Mouse (Mus musculus) olfactory bulb, adult 2 months (tissue): ENCODE data around the gene Cpa2. TPM values are rescaled to one million over a fixed set of nuclear protein-coding genes. Genes with fewer than 3 reads are reported as not detected.
A peak's percentile ranks its signal among the peaks of the same experiment; 100 is the strongest.

Experiments used
- H3K27ac ChIP-seq: fragments of 200-500 bp; 2 replicates; pipeline ENCODE4 v1.5.1; 2012; ENCODE audit warnings: low read depth, low read length; ENCODE audit not compliant: insufficient read depth
- H3K4me1 ChIP-seq: fragments of 200-500 bp; 2 replicates; pipeline ENCODE4 v1.6.1; 2012; ENCODE audit warnings: low read length; ENCODE audit not compliant: control insufficient read depth, insufficient read depth
- H3K4me3 ChIP-seq: fragments of 200-500 bp; 2 replicates; pipeline ENCODE4 v1.5.1; 2012; ENCODE audit warnings: mild to moderate bottlenecking, low read depth, low read length, moderate library complexity; ENCODE audit not compliant: insufficient read depth
- CTCF ChIP-seq: fragments of 200-500 bp; IDR thresholded peaks from 2 replicates; pipeline ENCODE4 v1.5.1; 2012; ENCODE audit warnings: low read depth, mild to moderate bottlenecking, low read length, moderate library complexity; ENCODE audit not compliant: insufficient read depth
- POLR2A ChIP-seq: fragments of 200-500 bp; IDR thresholded peaks from 2 replicates; pipeline ENCODE4 v1.6.1; 2012; ENCODE audit warnings: mild to moderate bottlenecking, low read depth, low read length, moderate library complexity; ENCODE audit not compliant: insufficient read depth
- WGBS: fragments of 180-500 bp; shearing (Covaris S2); methylation state at CpG from one replicate; pipeline ENCODE4 v1.1.7; 2018; 5-methylcytosine and 5-hydroxymethylcytosine counted together
- polyA plus RNA-seq: library from polyadenylated mRNA; stranded (reverse); fragments of >200 nt; gene quantifications from 2 replicates; pipeline ENCODE4 v1.2.4, GENCODE M21; 2012; ENCODE audit warnings: low replicate concordance; ENCODE audit not compliant: missing spikeins, insufficient read depth, insufficient read length

Cpa2 gene
- polyA plus RNA-seq, 1 experiment, result not detected

DNA sequence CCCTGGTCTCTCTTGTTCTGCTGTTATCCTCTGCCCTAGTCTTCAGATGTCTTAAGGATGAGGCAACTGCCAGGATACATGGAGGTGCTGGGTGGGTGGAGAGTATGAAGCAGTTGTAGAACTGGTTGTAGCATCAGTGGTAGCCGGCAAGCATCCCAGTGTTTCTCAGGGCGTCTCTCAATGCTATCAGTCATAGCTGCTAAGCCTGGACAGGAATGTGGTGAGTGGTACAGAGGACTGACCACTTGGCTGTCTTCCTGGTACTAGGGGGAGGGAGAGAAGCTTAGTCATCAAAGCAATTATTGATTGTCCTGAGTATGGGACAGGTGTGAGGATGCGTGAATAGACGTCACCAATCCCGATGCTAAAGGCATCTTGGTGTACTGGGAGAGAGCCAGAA lies 28.6 kb downstream of the Cpa2 start:
- peaks cover 9% of the 10 kb centered on the region for H3K4me1 ChIP-seq
- WGBS, result 94% methylated on average over 5 of the region's 5 CpGs
- no peak overlapping the region for H3K4me3 ChIP-seq
- no peak overlapping the region for H3K27ac ChIP-seq
- no peak for TF ChIP-seq CTCF
- no peak for TF ChIP-seq POLR2A

DNA sequence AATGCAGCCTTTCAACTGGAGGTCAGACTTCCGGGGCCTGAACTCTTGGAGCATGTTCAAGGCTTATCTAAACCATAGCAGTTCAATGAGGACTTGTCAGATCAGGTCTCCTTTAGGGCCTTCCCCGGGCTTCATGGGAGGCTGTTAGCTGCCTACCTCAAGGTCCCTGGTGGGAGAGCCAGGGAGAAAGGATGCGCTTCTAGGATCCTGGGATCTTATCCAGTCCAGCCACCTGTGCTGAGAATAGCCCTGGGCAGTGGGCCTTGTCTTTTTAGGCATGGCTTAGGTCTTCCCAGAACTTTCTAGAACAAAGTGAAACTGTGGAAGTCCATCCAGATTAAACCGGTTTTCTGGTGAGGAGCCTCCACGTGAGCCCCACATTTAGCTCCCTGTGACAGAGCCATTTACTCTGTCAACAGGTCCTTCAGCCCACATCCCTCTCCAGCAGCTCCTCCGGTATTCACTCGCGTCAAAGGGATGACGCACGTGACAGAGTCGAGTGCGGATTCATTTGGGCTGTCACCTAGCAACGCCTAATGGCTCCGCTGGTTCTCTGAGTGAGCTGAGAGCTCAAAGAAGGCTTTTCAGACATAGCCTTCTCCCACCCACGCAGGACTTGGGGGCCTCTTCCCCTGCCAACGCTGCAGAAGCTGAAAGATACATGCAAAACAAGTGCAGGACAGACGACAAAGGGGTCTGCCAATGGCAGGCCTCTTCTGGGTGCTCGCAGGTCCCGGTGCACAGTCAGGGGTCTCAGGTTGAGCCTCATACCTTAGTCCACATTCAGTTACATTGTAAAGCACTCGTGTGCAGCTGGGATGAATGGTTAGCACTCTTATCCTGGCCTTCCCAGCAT lies 31.3 kb downstream of the Cpa2 start:
- TF ChIP-seq CTCF (no peak), POLR2A (no peak)
- H3K4me3 ChIP-seq, result no peak overlapping the region
- H3K27ac ChIP-seq, result peak overlapping the region; percentile 40; the same call in 1 of the 2 replicates
- 27% methylated on average over 20 of the region's 20 CpGs for WGBS
- H3K4me1 ChIP-seq, result peaks cover 9% of the 10 kb centered on the region

DNA sequence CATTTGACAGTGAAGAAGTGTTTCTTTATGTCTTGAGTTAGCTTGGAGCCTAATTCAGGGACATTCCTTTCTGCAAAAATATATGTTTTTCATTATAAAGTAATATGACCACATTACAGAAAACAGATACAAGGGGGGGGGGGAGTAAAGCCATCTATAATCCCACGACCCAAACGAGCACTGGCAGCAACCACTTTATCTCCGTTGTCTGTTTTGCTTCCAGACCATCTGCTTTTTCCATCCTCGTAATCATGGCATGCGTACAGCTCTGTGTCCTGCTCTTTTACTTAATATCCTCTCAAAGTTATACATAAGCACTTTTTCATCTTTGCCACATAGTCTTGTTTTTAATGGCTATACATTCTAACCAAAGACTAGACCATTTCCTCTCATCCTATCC lies 32.0 kb downstream of the Cpa2 start:
- TF ChIP-seq CTCF, result no peak

DNA sequence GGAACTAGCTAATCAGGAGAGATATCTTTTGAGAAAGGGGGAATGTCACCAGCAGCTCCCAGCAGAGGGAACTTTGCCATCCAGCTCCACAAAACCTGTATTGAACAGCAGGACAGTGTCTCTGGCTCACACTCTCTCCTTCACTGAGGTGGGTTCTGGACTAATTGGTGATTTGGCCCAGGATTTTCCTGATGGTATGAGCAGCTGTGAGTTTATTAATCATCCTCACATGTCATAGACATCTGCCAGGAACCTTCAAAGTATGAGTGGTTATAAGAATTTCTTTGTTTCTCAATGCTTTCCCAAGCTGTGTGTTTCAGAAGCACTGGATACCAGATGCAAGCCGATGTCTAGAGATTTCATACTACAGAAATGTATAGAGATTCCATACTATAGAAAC lies 33.6 kb downstream of the Cpa2 start:
- Histone ChIP-seq H3K4me3 (no peak overlapping the region), H3K27ac (no peak overlapping the region), H3K4me1 (peaks cover 9% of the 10 kb centered on the region)
- TF ChIP-seq POLR2A, result no peak
- 93% methylated on average over 1 of the region's 1 CpGs for WGBS

More for the DNA sequence above, 32.0 kb downstream of the Cpa2 start:
- Histone ChIP-seq H3K4me3 (no peak overlapping the region), H3K27ac (no peak overlapping the region), H3K4me1 (peaks cover 9% of the 10 kb centered on the region)
- WGBS, result 90% methylated on average over 5 of the region's 5 CpGs

DNA sequence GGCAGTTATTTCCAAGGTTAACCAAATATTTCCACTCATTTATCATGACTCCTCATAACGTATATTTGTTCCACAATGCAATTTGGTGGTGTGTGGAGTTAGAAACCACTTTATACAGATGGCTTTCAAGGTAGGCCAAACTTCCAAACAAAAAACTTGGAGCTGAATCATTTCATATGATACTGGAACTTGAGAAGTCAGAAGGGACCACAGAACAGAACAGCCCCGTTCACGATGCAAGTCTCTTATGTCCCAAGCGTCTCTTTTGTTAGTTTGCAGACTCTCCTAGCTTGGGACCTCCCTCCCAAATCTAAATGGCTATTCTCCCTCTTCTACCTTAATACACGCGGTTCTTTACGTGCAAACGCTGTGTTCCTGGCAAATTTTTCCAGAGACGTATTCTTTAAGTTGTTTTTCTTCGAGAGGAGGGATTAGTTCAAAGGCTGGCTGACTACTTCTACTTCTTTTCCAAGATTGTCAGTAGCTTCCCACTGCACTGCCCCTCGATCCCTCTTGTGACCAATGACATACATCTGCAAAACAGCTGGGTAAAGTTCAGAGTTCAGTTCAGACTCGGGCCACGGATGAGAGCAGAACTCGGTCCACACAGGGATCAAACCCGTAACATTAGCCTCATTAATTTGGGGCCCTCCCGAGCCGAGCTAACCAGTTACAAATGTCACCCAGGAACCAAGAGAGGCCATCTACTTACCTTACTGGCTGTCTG lies 35.3 kb downstream of the Cpa2 start:
- WGBS, result 90% methylated on average over 17 of the region's 17 CpGs
- no peak overlapping the region for H3K4me3 ChIP-seq
- no peak for TF ChIP-seq POLR2A
- no peak for TF ChIP-seq CTCF
- no peak overlapping the region for H3K27ac ChIP-seq
- H3K4me1 ChIP-seq, result peaks cover 9% of the 10 kb centered on the region

DNA sequence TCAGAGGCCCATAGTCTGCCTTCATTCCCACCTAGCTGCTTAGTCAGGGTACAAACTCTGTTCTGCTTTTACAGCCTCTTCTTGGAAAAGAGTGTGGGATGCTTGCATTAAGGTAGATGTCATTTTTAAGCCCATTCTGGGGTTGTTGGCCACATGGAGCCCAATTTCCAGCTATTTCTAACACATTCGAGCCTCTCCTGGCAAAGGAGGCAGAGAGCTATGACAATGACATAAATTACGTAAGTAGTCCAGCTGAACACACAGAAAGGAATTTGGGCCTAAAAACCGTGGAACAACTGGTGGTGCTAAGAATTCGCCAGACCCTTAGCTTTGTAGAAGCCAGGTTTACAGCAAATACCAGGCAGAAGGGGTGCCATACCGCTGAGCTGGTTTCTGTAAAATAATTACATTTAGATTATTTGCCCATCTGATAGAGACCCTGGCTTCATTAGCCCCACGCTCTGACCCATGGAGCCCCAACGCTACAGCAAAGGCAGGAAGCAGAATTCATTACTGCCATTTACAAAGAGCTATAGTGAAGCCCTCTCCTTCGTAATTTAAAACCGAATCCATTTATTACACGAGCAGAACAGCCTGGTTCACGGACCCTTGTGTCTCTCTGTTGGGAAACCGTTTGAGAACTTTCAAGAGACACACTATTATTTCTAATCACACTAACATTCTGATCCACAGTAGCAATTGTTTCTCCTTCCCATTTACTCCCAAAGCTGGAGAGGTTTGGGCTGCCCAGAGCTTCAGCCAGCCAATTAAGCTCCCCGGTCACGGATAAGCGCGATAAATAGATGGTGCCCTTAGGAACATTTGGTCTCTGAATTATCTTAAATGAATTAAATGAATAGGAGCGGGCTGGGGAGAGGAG lies 38.8 kb downstream of the Cpa2 start:
- H3K27ac ChIP-seq, result no peak overlapping the region

DNA sequence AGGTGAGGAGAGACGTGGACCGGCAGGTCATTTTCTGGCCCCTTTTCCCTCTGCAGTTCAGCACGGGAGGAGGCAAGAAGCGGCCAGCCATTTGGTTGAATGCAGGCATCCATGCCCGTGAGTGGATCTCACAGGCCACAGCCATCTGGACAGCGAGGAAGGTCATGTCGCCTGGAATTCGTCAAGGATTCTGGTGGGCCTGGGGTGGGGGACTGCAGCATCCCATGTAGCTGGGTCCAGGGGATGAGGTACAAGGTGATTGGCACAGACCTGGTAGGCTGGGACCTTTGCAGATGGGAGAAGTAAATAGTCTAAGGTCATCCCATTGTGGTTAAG lies 39.4 kb downstream of the Cpa2 start:
- no peak overlapping the region for H3K27ac ChIP-seq
- no peaks in the 10 kb centered on the region for H3K4me1 ChIP-seq
- no peak overlapping the region for H3K4me3 ChIP-seq
- TF ChIP-seq POLR2A (no peak), CTCF (no peak)
- WGBS, result 61% methylated on average over 8 of the region's 8 CpGs

More for the DNA sequence above, 38.8 kb downstream of the Cpa2 start:
- TF ChIP-seq CTCF (no peak), POLR2A (no peak)
- no peak overlapping the region for H3K4me3 ChIP-seq
- WGBS, result 72% methylated on average over 17 of the region's 17 CpGs
- H3K4me1 ChIP-seq, result no peaks in the 10 kb centered on the region

DNA sequence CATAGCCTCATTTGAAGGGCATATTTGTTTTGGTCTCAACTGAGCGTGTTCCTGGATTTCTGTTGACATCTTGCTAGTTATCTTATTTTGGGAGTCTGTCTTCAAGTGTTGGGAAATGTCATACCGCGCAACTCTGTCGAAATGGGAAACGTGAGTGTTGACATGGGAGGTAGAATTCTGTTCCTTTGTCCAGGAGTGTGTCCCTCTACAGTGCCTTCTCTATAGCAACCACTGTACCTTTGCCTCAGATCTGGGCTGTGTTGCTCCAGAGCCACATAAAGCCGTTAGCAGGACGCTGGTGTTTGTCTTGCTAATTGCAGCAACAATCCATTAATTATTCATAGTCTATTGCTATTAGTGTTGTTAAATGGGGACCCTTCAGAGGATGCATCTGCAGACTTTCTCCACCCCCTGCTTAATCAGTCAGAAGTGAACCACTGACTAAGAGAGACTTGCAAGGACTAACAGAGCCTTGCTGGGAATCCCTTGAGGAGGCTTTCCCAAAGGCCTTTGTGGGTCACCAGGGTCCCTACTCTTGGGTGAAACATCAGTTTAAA lies 45.6 kb downstream of the Cpa2 start:
- H3K4me3 ChIP-seq, result no peak overlapping the region
- H3K4me1 ChIP-seq, result no peaks in the 10 kb centered on the region
- WGBS, result 53% methylated on average over 7 of the region's 7 CpGs
- TF ChIP-seq POLR2A, result no peak
- TF ChIP-seq CTCF, result no peak
- H3K27ac ChIP-seq, result no peak overlapping the region
